Mouse (Mus musculus) lung, adult 2 months (tissue): ENCODE data around the gene Il9r. TPM values are rescaled to one million over a fixed set of nuclear protein-coding genes. Genes with fewer than 3 reads are reported as not detected.

Source experiments
- DNase-seq: peaks from one replicate; pipeline ENCODE4 v3.0.0; 2022
- H3K4me1 ChIP-seq: fragments of 200-500 bp; 2 replicates; pipeline ENCODE4 v1.6.1; 2011; ENCODE audit warnings: low read length; ENCODE audit not compliant: control insufficient read depth, insufficient read depth
- H3K4me3 ChIP-seq: fragments of 200-500 bp; replicated peaks from 2 replicates; pipeline ENCODE3; 2011; ENCODE audit warnings: low read depth, mild to moderate bottlenecking, control low read depth, low read length; ENCODE audit errors: extremely low read depth
- CTCF ChIP-seq: fragments of 200-500 bp; IDR thresholded peaks from 2 replicates; pipeline ENCODE4 v1.5.1; 2011; ENCODE audit warnings: mild to moderate bottlenecking, low read length, control low read depth; ENCODE audit not compliant: insufficient read depth
- POLR2A ChIP-seq: fragments of 200-500 bp; IDR thresholded peaks from 2 replicates; pipeline ENCODE4 v1.6.1; 2011; ENCODE audit warnings: low read depth, mild to moderate bottlenecking, control low read depth, low read length, borderline replicate concordance; ENCODE audit errors: extremely low read depth
- WGBS: fragments of 180-500 bp; shearing (Covaris S2); methylation state at CpG from one replicate; pipeline ENCODE4 v1.1.7; 2018; 5-methylcytosine and 5-hydroxymethylcytosine counted together
- polyA plus RNA-seq: library from polyadenylated mRNA; depleted of rRNA; stranded (reverse); fragments of >200 nt; gene quantifications from 2 replicates; pipeline ENCODE4 v1.2.3, GENCODE M21; 2012

The Il9r gene
- polyA plus RNA-seq, 1 experiment = 1.4 TPM

DNA sequence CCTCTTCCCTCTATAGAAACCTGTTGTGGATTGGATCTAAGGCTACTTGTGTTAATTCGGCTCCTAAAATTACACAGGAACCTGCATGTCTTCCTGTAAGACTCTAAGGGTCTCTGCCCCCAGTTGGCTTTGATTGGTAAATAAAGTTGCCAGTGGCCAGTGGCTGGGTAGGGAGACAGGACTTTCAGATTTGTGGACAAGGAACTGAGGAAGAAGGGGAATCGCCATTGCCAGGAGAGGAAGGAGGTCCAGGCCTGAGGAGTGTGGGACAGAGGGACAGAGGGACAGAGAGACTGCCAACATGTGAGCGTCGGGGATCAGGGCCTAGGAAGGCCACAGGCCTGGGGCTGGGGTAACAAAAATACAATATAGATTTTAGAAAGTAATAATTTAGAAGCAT lies 18.8 kb downstream of the Il9r start:
- TF ChIP-seq POLR2A (no peak), CTCF (no peak)
- WGBS = 86% methylated on average over 4 of the region's 4 CpGs

DNA sequence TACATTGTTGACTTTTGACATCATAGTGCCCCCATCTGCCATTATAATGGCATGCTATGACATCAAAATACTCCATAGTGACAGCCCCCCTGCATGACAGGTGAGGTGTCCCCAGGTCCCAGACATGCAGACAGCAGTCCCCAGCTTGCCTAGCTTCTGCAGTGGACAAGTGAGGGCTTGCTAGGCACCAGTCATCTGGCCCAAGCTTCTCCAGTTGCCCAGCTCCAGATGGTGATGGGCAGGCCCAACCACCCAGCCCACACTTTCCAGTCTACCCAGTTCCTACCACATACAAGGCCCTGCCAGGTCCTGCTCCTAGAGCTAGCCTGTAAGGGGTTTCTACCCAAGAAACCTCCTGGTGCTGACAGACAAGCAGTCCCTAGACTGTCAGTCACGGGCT lies 21.6 kb downstream of the Il9r start:
- DNase-seq = no peak
- WGBS = 78% methylated on average over 1 of the region's 1 CpGs
- Histone ChIP-seq H3K4me3 (no peak overlapping the region), H3K4me1 (no peaks in the 10 kb centered on the region)
- TF ChIP-seq CTCF (no peak), POLR2A (no peak)

More for the DNA sequence above, 18.8 kb downstream of the Il9r start:
- no peaks in the 10 kb centered on the region for H3K4me1 ChIP-seq
- no peak for DNase-seq
- H3K4me3 ChIP-seq = no peak overlapping the region

DNA sequence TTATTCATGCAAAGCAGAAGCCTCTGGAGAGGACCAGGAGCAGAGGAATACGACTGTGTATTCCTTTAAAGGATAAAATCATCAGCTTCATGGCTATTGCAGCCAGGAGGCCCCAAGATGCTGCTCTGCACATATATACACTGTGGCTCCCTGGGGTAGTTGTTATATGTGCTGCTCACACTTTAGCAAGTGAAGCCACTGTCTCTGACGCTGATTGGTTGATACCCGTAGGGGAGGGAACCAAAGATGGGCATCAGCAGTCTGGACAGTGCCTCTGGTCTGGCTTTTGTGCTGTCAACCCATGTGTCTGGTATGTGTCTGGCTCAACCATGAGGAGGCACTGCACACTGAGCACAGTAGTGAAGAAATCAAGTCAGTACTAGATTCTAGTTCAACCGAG lies 33.4 kb downstream of the Il9r start:
- Histone ChIP-seq H3K4me1 (no peaks in the 10 kb centered on the region), H3K4me3 (no peak overlapping the region)
- WGBS = 66% methylated on average over 4 of the region's 4 CpGs
- no peak for DNase-seq
- TF ChIP-seq CTCF = no peak
- no peak for TF ChIP-seq POLR2A

DNA sequence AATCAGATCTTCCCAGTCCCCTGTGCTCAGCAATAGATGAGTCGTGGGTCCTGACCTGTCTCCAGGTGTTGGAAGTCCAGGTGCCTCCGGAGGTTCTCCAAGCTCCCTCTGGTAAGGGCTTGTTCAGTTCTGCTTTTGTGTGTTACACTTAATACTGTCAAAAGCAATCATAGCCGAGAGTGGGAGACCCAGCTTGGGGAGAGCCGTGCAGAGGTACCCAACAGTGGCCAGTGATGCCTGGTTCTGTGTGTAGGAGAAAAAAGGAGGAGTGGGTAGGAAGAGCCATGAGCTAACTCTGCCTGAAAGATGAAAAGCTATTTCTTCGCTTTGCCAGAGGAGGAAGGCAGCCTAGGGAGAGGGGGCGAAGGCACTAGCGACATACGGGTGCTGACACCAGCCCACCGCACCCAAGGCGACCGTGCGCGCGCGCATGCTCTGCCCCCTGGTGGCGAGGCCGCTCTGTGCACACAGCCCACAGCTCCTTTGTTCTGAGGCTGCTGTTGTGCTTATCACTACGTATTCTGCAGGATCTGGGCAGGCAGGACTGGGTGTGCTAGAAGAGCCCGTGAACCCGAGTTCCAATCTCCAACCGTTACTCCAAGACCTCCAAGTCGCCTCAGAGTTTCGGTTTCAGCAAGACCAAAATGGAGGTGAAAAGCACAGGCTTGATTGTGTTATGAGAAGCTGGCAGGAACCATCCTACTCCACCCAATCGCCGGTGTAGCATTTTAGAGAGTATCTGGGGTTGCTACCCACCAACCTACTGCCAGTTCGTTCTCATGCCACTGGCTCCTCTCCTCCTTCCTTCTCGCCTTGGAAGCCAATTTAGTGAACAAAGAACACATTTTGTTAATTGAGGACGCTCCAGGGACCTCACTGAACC lies 37.9 kb downstream of the Il9r start:
- Histone ChIP-seq H3K4me1 (no peaks in the 10 kb centered on the region), H3K4me3 (no peak overlapping the region)
- peak; percentile 63 for DNase-seq
- WGBS = 14% methylated on average over 28 of the region's 28 CpGs
- TF ChIP-seq CTCF = peak; percentile 68
- no peak for TF ChIP-seq POLR2A

DNA sequence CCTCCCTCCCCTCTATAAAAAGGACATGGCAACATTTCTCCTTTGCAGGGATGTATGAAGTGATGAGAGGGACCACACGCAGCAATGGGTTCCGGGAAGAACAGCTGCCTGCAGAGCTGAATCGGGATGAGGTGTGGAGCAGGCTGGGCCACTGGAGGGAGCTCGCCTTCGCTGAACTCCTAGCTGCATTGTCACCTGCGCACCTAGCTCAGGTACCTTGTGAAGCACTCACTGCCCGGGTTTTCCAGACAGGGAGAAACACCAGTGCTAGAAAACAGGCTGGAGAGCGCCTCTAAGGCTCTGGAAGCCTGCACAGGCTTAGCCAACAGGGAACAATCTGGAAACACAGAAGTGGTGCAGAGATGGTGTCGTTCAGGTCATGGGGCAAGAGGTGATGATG lies 38.6 kb downstream of the Il9r start:
- 13% methylated on average over 9 of the region's 9 CpGs for WGBS
- Histone ChIP-seq H3K4me3 (no peak overlapping the region), H3K4me1 (no peaks in the 10 kb centered on the region)
- peak; percentile 11 for DNase-seq
- TF ChIP-seq POLR2A (no peak), CTCF (0 out of 2 replicates have a peak, but pooled peaks have one; percentile 13)

DNA sequence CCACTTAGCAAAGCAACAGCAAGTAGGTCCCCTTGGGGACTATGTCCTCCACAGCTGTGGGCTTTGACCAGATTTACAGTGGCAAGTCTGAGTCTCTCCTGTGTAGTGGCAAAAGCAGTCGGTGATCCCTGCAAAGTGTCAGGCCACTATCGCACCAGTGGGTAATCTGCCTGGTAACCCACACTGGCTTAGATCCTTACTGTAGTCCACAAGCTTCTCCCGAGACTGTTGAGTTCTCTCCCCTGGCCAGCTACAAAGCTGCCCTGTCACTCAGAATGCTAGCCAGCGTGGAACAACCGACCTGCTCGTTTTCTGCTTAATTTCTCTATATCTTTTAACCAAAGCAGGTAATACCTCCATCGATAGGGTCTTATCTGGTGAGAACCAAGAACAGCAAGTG lies 39.7 kb downstream of the Il9r start:
- Histone ChIP-seq H3K4me1 (no peaks in the 10 kb centered on the region), H3K4me3 (no peak overlapping the region)
- whole genome bisulfite sequencing = 75% methylated on average over 7 of the region's 7 CpGs
- TF ChIP-seq POLR2A (no peak), CTCF (no peak)
- no peak for DNase-seq

DNA sequence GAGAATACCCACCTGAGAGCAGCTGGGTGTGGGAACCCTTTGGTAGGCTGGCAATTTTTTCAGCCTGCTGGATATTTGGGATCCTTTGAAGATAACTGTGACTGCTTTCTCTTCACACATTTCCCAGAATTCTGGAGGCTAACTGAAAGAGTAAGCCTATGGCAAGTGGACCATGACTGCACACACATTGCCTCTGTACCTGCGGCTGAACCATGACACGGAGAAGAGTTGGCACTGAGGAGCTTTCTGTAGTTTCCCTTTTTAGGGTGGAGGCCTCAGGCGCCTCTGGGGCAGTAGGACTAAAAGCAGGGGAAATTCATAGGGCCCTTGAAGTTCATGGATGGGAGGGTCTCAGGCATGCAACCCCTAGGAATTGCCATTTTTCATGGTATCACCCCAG lies 40.9 kb downstream of the Il9r start:
- Histone ChIP-seq H3K4me3 (no peak overlapping the region), H3K4me1 (no peaks in the 10 kb centered on the region)
- WGBS = 78% methylated on average over 3 of the region's 3 CpGs
- TF ChIP-seq CTCF (no peak), POLR2A (no peak)
- no peak for DNase-seq

DNA sequence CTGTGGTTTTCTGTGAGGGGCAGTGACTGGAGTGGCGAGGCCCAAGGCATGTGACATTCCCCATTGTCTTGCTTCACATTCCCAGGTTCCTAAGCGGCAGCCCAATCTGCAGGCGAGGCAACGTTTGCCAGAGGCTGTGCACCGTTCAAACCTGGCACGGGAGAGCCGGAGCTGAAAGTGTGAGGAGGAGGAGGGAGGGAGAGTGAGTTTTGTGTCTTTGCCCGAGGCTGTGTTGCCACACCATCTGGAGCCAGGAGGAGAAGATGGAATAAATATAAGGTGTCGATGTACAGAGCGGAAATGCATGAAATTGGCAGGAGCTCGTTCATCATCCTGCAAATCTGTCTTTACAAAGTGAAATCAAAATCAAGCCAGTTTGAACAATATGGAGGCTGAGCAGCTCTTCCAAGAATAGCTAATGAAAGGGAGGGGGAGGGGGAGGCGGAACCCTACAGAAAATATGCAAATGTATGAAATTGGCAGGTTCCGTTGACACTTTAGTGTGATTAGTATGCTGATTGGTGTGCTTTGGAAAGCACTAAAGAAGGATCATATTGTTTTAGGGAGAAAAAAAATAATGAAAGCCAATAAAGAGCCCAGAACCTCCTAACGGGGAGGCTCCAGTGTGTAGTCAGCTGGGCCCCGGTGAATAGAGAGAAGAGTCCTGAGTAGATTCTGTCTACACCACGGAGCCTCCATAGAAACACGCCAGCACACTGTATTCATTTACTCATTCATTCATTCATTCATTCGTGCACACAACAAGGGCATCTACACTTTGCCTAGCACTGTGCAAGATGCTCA lies 42.1 kb downstream of the Il9r start:
- WGBS = 68% methylated on average over 18 of the region's 18 CpGs
- Histone ChIP-seq H3K4me3 (no peak overlapping the region), H3K4me1 (no peaks in the 10 kb centered on the region)
- TF ChIP-seq CTCF = no peak
- TF ChIP-seq POLR2A = no peak
- no peak for DNase-seq

DNA sequence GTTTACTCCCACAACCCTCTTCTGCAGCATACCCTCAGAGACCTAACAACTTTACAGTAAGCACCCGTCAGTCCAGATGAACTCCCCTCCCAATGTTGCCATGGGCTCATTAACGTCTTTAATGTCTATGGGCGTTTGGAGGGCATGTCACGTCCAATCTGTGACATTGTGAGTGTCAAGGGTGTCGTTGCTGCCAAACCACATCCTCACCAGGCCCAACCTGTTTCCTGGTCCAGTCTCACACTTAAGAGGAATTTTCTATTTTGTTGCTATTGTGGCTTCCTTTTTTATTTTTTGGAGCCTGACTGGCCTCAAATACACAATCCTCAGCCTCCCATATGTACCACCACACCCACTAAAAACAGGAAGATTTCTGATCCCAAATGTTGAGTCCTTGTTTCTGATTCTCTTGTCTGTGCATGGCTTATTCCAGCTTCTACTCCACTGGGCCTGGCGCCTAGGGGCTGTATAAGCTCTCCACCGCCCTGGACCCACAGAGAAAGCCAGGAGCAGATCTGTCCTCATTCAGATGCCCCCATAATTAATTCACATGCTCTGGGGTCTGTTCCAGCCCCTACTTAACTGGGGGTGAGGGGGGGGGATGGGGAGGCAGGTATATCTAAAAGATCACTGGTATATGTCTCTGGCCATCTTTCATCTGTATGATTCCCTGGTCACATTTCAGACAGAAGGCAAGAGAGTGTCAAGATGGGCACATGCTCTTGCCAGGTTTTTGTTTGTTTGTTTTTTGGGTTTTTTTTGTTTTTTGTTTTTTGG lies 43.0 kb downstream of the Il9r start:
- TF ChIP-seq POLR2A = no peak
- TF ChIP-seq CTCF = no peak
- no peaks in the 10 kb centered on the region for H3K4me1 ChIP-seq
- H3K4me3 ChIP-seq = no peak overlapping the region
- no peak for DNase-seq
- WGBS = 68% methylated on average over 7 of the region's 7 CpGs
